Mouse (Mus musculus) heart, embryonic 16.5 days (tissue): ENCODE results near the gene Lalba. TPM values are rescaled to one million over a fixed set of nuclear protein-coding genes. Genes with fewer than 3 reads are reported as not detected.

Source experiments
- ATAC-seq: fragments of 200-750 bp; cut with Nextera tagmentation; replicated peaks from 2 replicates; pipeline ENCODE4 v1.8.0; 2017; ENCODE audit warnings: moderate number of reproducible peaks; ENCODE audit not compliant: insufficient read depth, low FRiP score; ENCODE audit errors: extremely low read depth
- H3K27ac ChIP-seq: fragments of 300-500 bp; sonication (generic); 2 replicates; pipeline ENCODE4 v1.5.1; 2014; ENCODE audit warnings: mild to moderate bottlenecking, low read length, control low read depth, moderate library complexity
- H3K27me3 ChIP-seq: fragments of 300-500 bp; sonication (generic); 2 replicates; pipeline ENCODE4 v1.6.1; 2014; ENCODE audit warnings: low read length, mixed read lengths; ENCODE audit not compliant: control insufficient read depth, insufficient read depth
- H3K36me3 ChIP-seq: fragments of 300-500 bp; sonication (generic); 2 replicates; pipeline ENCODE4 v1.6.1; 2014; ENCODE audit not compliant: control insufficient read depth, insufficient read depth
- H3K4me1 ChIP-seq: fragments of 300-500 bp; sonication (generic); 2 replicates; pipeline ENCODE4 v1.6.1; 2014; ENCODE audit warnings: low read length, mixed read lengths; ENCODE audit not compliant: control insufficient read depth, insufficient read depth
- H3K4me2 ChIP-seq: fragments of 300-500 bp; sonication (generic); 2 replicates; pipeline ENCODE4 v1.6.1; 2014; ENCODE audit warnings: low read depth, mild to moderate bottlenecking, control low read depth, low read length
- H3K4me3 ChIP-seq: fragments of 300-500 bp; sonication (generic); 2 replicates; pipeline ENCODE4 v1.5.1; 2014; ENCODE audit warnings: mild to moderate bottlenecking, control low read depth, low read length
- H3K9ac ChIP-seq: fragments of 300-500 bp; sonication (generic); 2 replicates; pipeline ENCODE4 v1.6.1; 2014; ENCODE audit warnings: low read length, control low read depth
- H3K9me3 ChIP-seq: fragments of 300-500 bp; sonication (generic); replicated peaks from 2 replicates; pipeline ENCODE4 v1.6.1; 2016; ENCODE audit warnings: low read length; ENCODE audit not compliant: control insufficient read depth
- WGBS: fragments of 180-500 bp; shearing (Covaris S2); extraction: QIAGEN DNeasy Blood & Tissue Kit; methylation state at CpG from one replicate; pipeline ENCODE4 v1.1.7; 2014; 5-methylcytosine and 5-hydroxymethylcytosine counted together
- polyA plus RNA-seq: library from polyadenylated mRNA; unstranded; fragments of >200 nt; fragmentation: Nextera tagmentation; extraction: Ambion mirVana; gene quantifications from 2 replicates; pipeline ENCODE4 v1.2.1, GENCODE M21; 2015

Gene Lalba
- polyA plus RNA-seq, 1 experiment from 2014 or later, result not detected

DNA sequence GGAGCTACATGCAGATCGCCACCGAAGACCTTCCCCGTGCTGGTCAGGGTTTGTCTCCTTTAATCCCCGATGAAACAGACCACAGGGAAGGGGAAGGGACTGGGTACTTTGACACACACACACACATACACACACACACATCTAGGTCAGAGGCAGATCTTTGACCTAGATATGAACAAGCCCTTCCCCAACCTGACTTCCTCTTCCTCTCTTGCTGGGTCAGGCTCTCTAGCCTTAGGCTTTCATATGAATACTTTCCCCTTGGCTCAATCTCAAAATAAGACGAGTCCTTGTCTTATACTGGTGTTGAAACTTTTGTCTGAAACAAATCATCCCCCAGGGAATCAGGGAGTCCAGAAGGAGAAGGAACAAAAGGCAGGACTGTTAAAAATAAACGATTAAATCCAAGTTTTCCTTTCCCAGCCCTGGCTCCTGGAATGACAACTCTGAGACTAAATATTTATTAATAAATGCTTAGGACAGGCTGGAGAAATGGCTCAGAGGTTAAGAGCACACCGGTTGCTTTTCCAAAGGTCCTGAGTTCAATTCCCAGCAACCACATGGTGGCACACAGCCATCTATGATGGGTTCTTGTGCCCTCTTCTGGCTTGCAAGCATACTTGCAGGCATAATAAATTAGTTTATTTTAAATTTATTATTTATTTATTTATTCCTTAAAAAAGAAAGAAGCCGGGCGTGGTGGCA, 23.9 kb upstream of the Lalba start:
- Histone ChIP-seq H3K9me3 (no peaks in the 10 kb centered on the region), H3K4me2 (no peak overlapping the region), H3K9ac (no peak overlapping the region), H3K36me3 (no peaks in the 10 kb centered on the region), H3K4me1 (peaks cover 8% of the 10 kb centered on the region; the same call in 1 of the 2 replicates), H3K27me3 (no peaks in the 10 kb centered on the region), H3K4me3 (no peak overlapping the region), H3K27ac (no peak overlapping the region)
- no peak for ATAC-seq
- WGBS, result 70% methylated on average over 9 of the region's 9 CpGs

DNA sequence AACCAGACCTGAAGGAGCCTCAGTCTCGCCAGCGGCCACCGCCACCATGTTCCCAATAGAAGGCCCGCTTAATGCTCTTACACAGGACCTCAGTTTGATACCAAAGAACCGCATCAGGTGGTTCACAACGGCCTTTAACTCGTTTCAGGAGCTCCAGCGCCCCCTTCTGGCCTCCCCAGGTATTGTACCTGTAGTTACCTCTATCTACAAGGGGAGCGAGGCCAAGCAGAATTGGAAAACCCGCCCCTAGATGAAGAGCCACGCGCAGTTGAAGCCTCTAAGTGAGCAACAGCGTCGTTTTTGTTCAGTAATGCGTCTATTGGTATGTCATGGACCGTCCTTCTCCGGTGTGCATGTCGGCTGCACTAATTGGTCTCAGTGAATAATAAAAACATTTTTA, 22.0 kb upstream of the Lalba start:
- no peaks in the 10 kb centered on the region for H3K36me3 ChIP-seq
- no peaks in the 10 kb centered on the region for H3K27me3 ChIP-seq
- WGBS, result 10% methylated on average over 18 of the region's 18 CpGs
- H3K4me2 ChIP-seq, result no peak overlapping the region; the same call in 1 of the 2 replicates
- H3K4me3 ChIP-seq, result no peak overlapping the region
- no peak overlapping the region for H3K9ac ChIP-seq
- no peak for ATAC-seq
- H3K4me1 ChIP-seq, result 0 out of 2 replicates have a peak, but pooled peaks cover 2% of the 10 kb centered on the region
- no peaks in the 10 kb centered on the region for H3K9me3 ChIP-seq
- H3K27ac ChIP-seq, result no peak overlapping the region

DNA sequence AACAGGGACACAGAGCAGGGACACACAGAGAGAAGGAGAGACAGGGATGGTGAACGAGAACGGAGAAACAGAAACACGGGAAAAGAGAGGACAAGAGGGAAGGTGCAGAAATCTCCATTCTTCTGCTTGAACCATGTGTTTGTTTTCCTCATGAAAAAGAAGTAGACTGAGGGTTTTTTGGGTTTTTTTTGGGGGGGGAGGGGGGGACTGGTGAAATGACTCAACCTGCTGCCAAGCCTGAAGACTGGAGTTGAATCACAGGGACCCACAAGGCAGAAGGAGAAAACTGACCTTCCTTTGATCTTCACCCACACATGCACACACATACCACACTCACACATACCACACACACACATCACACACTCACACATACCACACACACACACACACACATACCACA, 20.8 kb upstream of the Lalba start:
- no peak for ATAC-seq
- H3K4me1 ChIP-seq, result 0 out of 2 replicates have a peak, but pooled peaks cover 2% of the 10 kb centered on the region
- no peak overlapping the region for H3K4me2 ChIP-seq
- no peaks in the 10 kb centered on the region for H3K36me3 ChIP-seq
- no peak overlapping the region for H3K9ac ChIP-seq
- WGBS, result 75% methylated on average over 3 of the region's 3 CpGs
- no peak overlapping the region for H3K27ac ChIP-seq
- H3K4me3 ChIP-seq, result no peak overlapping the region
- H3K27me3 ChIP-seq, result no peaks in the 10 kb centered on the region
- H3K9me3 ChIP-seq, result no peaks in the 10 kb centered on the region

DNA sequence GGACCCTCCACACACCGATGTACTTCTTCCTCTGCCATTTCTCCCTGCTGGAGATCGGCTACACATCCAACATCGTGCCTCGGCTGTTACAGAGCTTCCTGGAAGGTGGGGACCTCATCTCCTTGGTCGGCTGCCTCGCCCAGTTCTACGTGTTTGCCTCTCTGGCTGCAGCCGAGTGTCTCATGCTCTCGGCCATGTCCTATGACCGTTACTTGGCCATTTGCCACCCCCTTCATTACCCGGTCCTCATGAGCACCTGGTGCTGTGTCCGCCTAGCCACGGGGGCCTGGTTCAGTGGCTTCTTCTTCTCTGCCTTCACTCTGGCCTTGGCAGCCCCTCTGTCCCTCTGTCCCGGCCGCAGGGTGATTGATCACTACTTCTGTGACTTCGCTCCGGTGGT, 15.1 kb upstream of the Lalba start:
- WGBS, result 81% methylated on average over 17 of the region's 17 CpGs
- no peak for ATAC-seq
- no peaks in the 10 kb centered on the region for H3K27me3 ChIP-seq
- H3K4me2 ChIP-seq, result no peak overlapping the region
- H3K27ac ChIP-seq, result no peak overlapping the region
- no peaks in the 10 kb centered on the region for H3K4me1 ChIP-seq
- no peak overlapping the region for H3K4me3 ChIP-seq
- no peak overlapping the region for H3K9ac ChIP-seq
- H3K36me3 ChIP-seq, result no peaks in the 10 kb centered on the region
- no peaks in the 10 kb centered on the region for H3K9me3 ChIP-seq

DNA sequence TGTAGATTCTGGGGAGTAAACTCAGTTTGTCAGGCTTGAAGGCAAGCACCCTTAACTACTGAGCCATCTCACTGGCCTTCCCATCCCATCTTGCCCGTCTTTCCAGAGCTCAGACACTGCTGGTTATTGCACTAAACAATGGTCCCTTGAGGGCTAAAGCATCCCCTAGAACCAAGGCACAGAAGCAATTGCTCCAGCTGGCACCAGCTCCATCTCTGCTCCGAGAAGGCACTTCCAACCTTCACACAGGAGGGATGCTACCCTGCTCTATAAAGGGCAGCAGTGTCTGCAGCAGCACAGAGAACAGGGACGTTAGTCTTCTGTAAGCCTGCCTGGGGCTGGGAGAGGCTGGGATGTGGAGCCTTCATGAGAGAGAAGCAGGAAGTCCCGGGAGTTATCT, 9.6 kb upstream of the Lalba start, which contains the start of gene Olfr279:
Olfr279 (plus strand) TSS at position 301 of the 400 bp plus-strand sequence.
- H3K4me2 ChIP-seq, result no peak within 1 kb of the TSS
- H3K27me3 ChIP-seq, result no peaks in the 10 kb centered on the region
- H3K27ac ChIP-seq, result no peak within 1 kb of the TSS
- 43% methylated on average over 4 of the region's 4 CpGs for WGBS
- no peaks in the 10 kb centered on the region for H3K4me1 ChIP-seq
- H3K9ac ChIP-seq, result no peak within 1 kb of the TSS
- ATAC-seq, result no peak
- no peak within 1 kb of the TSS for H3K4me3 ChIP-seq
- peaks cover 8% of the 10 kb centered on the region; the same call in 1 of the 2 replicates for H3K9me3 ChIP-seq
- no peaks in the 10 kb centered on the region for H3K36me3 ChIP-seq

DNA sequence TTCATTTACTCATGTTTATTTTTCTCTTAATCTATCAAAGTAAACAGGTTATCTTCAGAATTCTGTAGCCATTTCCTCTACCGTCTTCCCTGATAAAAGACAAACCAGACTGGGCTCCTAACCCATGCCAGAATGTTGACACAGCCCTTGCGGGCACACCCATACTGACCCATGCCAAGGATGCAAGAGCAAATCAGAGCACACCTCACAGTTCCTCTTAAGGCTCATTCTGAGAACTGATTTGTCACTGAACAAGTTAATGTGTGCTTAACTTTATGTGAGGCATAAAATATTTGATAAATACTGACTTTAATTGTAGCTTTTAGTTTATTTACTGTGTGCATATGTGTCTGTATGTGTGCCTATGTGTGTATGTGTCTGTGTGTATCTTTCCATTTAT, 8.8 kb upstream of the Lalba start:
- H3K4me2 ChIP-seq, result no peak overlapping the region
- H3K36me3 ChIP-seq, result no peaks in the 10 kb centered on the region
- H3K4me3 ChIP-seq, result no peak overlapping the region
- no peak for ATAC-seq
- H3K4me1 ChIP-seq, result no peaks in the 10 kb centered on the region
- WGBS, result 51% methylated on average over 2 of the region's 2 CpGs
- no peak overlapping the region for H3K27ac ChIP-seq
- no peak overlapping the region for H3K9ac ChIP-seq
- H3K27me3 ChIP-seq, result no peaks in the 10 kb centered on the region
- H3K9me3 ChIP-seq, result peaks cover 8% of the 10 kb centered on the region; the same call in 1 of the 2 replicates

DNA sequence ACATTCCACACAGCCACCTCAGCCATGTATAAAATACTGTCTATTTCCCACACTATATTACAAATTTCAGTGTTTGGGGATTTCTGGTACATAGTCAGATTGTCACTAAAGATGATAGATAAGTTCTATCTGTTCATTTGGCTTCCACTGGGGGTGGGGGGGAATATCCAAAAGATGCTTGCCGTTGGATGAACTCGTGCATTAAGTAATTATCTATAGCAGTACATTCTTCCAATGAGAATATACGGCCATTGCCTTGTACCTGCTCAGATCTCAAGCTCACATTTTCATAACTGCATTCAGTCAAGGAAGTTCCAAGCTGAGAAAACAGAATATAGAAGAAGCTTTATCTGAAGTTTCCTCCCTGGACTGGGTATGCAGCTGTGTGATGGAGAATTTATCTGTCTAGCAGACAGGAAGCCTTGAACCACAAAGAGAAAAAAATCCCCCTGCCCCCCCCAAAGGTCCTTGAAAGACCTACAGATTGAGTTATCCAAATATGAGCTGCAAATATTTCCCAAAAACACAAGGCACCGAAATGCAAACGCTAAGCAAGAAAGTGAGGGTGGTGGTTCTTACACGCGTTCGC, 4.0 kb upstream of the Lalba start:
- Histone ChIP-seq H3K4me3 (no peak overlapping the region), H3K4me2 (no peak overlapping the region), H3K9ac (no peak overlapping the region), H3K9me3 (peaks cover 8% of the 10 kb centered on the region; the same call in 1 of the 2 replicates), H3K27me3 (no peaks in the 10 kb centered on the region; the same call in 1 of the 2 replicates), H3K36me3 (no peaks in the 10 kb centered on the region), H3K27ac (no peak overlapping the region), H3K4me1 (no peaks in the 10 kb centered on the region)
- WGBS, result 90% methylated on average over 8 of the region's 8 CpGs
- ATAC-seq, result no peak

DNA sequence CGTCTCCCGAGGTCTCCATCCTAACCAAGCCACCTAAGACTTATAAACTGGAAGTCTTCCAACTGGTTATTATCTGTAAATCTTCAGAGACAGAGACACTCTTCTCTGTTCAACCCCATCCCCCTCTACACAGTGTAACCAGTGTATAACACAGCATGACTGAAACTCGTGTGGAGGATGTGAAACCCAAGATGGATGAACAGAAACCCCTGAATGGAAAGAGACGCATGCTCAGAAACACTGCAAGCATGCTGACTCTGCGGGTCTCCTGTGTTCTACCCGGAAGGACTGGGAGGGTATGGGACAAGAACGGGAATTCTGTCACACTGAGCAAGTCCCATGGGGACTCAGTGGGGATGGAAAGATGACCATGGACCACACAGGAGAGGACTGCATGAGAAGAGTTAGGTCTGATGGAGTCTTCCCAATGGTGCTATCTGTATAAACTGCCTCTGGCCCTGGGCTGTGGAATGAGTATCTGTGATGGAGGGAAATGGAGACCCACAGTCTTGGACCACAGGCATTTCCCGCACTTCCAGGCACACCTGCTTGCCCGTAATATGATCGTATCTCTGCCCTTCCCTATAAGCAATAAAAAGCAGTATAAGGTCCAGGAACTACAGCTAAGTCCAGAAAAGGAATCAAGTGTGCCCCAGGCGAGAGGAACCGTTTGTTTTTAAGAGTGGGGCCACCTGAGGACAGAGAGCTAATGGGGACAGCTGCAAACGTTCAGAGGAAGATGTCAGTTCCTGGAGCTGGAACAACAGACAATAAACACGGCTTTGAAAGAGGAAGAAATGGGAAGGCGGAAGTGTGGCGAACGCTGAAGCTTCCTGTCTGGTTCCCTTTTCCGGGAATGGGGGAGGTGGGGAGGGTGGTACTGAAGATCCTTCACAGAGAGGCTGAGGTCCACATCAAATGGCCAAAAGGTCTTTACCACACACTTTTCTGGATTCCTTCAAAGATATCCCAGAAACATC, 1.7 kb upstream of the Lalba start:
- Histone ChIP-seq H3K4me2 (no peak overlapping the region), H3K36me3 (no peaks in the 10 kb centered on the region), H3K4me3 (no peak overlapping the region), H3K27ac (no peak overlapping the region), H3K9ac (no peak overlapping the region), H3K27me3 (no peaks in the 10 kb centered on the region; the same call in 1 of the 2 replicates), H3K9me3 (peaks cover 6% of the 10 kb centered on the region; the same call in 1 of the 2 replicates), H3K4me1 (no peaks in the 10 kb centered on the region)
- WGBS, result 63% methylated on average over 18 of the region's 18 CpGs
- no peak for ATAC-seq
